Mouse (Mus musculus) gastrocnemius, postnatal 14 days (tissue): Measurements from ENCODE around the gene Ckap5. TPM values are rescaled to one million over a fixed set of nuclear protein-coding genes. Genes with fewer than 3 reads are reported as not detected.

Experiments
- DNase-seq: peaks from one replicate; pipeline ENCODE4 v3.0.0; 2021; ENCODE audit warnings: mixed read lengths
- intact Hi-C: fragments of 180-260 bp; cut with DNase I; formaldehyde crosslinking; loops from one replicate; pipeline ENCODE4 v1.15.1; 2025; ENCODE audit warnings: low total_unique reads
- total RNA-seq, 2 experiments: library from RNA; stranded (reverse); gene quantifications; 2 replicates each; pipeline ENCODE4 v1.2.3; 2021

Ckap5 gene
- total RNA-seq, 2 experiments from 2014 or later: 30.9 to 32.9 TPM

DNA sequence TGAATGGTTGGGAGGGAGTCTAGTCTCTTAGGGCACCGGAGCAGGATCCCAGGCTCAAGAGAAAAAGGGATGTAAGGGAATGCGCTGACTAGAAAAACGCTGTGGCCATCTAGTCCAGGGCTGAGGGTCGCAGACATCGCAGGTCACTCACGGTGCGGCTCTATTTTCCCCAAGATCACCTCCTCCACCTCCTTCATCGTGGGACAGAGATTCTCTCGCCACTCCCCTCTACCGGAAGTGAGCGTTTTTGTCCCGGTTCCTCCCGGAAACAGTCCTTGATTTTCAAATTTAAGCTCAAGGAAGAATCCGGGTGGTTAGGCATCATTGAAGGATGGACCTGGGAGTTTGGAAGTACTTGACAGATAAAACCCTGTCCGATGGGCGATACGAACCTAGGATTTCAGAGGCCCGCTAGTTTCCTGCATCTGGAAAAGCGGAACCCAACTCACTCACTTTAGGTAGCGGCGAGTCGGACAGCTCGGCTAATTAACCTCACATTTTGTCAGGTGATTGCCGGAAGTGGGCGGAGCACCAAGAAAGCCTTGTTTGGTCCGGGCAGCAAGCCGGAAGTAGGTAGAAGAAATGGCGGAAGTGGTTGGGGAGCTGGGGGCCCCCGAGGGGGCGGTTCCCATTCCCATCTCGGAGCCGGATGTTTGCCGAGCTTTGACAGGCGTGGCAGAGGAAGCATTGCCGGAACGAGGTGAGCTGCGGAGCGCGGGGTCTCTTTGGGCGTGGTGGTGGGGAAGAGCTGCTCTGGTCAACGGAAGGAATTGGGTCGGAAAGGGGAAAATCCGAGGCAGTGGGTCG is 123.2 kb downstream of the Ckap5 start, which contains the start of the genes Zfp408 and Arhgap1:
Zfp408 (minus strand) TSS at position 239 of the 807 bp plus-strand sequence.
Arhgap1 (plus strand) TSS at position 308 of the 807 bp plus-strand sequence.
- intact Hi-C loops: no loop called here
- peak; percentile 97 for DNase-seq

DNA sequence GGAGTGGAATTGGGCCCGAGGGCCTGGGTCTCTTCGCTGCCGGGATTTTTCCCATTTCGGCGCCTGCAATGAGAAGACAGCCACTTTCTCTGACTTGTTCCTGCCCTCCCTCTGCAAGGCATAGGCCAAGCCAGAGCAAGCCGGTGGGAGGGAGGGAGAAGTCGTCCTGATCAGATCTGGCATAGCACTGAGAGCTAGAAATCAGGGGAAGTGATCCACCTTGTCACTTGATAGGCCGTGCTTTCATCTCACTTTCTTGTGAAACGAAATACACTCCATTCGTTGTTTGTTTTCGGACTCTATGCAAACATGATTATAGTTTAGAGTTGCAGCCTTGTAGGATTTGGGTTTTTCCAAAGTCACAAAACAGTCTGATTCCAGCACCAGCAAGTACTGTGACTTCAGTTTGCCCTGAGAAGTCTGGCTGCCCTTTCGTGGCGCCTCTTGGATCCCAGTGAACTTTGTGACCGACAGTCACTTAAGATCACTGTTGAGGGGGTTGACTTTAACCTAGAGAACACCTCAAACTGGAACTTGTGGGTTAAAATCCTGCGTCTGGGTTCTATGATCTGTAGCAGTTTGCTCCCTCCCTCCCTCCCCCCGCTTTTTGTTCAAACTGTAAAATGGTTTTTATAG is 123.9 kb downstream of the Ckap5 start:
- DNase-seq: peak; percentile 15
- intact Hi-C loops: no loop called here

DNA sequence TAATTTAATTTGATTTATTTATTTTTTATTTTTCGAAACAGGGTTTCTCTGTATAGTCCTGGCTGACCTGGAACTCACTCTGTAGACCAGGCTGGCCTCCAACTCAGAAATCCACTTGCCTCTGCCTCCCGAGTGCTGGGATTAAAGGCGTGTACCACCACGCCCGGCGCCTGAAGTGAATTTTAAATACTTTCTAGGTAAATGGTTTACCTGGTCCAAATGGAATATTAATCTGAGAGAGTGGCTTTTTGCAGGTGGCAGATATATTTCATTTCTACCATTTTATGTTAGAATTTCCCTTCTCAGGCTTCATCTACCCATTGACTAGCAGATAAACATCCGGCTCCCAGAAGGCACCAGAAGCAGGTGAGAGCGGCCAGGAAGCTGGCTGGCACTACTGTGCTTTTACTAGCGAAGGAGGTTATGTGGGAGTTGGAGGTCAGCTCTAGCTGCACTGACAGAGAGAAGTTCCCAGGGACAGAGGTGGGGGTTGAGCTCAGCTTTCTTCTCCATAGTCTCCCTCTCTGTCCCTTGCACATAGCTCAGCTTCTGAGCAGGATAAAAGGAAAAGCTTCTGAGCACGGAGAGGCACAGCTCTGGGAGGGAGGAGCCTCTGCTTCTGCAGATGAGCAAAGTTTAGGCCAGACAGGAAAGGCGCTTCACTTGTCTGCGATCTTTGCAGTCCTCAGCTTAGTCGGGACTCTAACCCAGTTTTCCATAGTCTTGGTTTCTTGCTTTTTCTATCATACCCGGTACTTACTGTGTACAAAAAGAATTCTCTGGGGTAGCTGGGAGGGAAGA is 125.1 kb downstream of the Ckap5 start:
- intact Hi-C loops: no loop called here

DNA sequence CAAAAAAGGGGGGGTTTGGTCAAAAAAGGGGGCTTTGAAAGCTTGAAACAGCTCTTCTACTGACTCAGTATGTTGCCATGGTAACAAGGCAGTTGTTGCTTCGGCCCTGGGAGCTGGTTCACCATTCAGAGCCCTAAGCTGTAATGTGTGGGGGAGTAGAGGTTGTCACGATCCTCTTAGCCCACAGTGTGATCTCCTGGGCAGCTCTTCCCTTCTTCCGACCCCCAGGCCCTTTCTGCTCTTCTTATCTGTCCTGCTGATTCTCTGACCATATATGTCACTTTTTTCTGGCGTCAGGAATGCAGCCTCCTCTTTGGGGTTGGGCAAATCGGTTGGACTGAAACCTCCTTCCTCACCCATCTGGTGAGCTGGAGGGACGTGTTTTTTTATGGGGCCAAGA is 126.3 kb downstream of the Ckap5 start:
- intact Hi-C loops: no loop called here
- no peak for DNase-seq

More for the DNA sequence above, 125.1 kb downstream of the Ckap5 start:
- no peak for DNase-seq

DNA sequence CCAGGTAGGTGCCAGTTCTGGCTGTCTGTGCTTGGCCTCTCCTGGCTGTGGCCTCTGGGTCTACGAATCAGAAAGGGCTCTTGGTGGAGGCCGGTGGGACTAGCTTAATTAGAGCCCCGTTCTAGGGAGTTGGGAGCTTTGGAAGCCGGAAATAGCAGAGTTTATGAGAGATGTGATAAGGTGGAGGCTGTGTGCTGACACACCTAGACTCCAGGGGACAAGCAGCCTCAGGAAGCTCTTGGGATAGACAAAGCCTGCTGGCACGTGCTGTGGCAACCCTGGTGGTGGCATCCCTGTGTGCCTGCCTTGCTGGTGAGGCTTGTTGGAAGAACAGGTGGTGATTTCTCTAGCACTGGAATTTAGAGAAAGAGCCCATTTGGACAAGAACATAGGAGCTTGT is 128.8 kb downstream of the Ckap5 start:
- intact Hi-C loops: no loop called here
- DNase-seq: no peak

DNA sequence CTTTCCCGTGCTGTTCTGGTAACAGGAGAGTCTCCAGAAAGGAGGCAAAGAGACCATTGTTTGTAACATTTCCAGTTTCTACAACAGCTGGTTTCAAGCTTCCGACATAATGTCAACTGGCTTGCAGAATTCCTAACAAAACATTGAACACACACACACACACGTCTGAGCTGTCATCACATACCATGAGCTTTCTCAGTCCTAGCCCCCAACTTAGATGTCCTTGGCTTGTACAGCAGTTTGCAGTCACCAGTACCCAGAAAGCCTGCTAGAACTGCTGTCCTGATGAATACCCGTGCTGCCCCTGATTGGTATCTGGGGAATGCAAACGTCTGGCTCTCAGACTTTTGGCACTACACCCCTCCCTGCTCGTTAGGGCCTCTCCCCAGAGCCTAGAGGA is 129.3 kb downstream of the Ckap5 start:
- DNase-seq: no peak
- intact Hi-C loops: no loop called here

DNA sequence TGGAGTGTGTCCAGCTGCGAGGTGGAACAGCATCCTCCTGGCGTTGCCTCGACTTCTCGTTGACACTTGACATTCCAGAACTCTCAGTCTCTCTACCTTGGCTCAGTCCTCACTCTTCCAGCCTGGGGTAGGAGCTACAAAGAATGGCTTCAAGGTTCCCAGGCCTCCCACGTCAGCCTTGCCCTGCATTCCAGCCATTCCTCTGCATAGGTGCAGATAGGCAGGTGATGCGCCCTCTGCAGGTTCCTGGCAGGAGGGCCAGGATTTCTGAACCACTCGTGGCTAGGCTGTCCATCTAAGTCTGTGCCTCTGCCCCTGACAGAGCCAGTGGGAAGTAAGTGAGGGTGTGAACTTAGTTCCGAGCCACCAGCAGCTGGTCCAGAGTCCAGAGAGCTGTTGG is 130.2 kb downstream of the Ckap5 start:
- intact Hi-C loops: no loop called here
- DNase-seq: no peak

DNA sequence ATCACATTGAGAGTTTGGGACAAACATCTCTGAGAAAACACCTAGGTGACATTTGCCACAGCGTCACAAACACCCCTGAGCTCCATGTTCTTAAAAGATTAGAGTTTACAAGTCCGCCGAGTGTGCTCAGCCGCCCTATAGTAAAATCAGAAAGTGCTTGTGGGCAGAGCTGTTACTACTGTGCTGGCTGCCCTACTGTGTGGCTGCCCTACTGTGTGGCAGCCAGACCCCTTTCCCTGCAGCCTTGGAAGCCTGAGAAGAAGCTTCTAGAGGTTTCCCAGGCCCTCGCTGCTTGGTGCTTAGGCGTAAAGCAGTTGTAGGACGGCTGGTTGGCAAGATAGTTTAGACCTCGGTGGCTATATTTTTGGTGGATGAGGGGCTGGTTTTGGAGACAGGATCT is 133.1 kb downstream of the Ckap5 start:
- no peak for DNase-seq
- intact Hi-C loops: no loop called here

DNA sequence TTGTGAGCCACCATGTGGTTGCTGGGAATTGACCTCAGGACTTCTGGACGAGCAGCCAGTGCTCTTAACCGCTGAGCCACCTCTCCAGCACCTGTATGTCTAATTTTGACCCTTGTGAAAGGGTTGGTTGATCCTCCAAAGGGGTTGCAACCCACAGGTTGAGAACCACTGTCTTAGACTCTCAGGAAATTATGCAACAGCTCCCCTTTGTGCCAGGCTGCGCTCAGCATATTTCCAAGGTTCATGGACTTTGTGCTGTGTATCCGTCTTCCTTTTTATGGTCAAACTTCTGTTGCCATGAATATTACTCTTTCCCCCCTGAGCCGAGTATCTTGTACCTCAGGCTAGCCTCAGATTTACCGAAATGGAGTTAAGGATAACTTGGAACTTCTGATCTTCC is 134.4 kb downstream of the Ckap5 start:
- intact Hi-C loops: no loop called here
- DNase-seq: no peak

DNA sequence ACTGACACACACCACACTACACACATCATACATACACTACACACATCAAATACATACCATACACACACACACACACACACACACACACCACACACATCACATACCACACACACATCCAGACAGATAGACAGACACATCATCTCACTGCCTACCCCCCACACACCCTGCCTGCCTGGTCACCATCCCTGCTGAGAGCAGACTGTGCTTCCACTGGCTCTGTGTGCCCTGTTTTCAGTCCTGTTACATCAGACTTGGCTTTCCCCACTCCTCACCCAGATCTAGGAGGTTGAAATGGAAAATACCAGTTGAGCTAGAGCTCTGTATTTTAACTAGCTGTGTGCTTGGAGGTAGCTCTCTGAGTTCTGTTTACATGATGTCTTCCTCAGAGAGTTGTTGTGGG is 138.2 kb downstream of the Ckap5 start:
- intact Hi-C loops: no loop called here
- no peak for DNase-seq

DNA sequence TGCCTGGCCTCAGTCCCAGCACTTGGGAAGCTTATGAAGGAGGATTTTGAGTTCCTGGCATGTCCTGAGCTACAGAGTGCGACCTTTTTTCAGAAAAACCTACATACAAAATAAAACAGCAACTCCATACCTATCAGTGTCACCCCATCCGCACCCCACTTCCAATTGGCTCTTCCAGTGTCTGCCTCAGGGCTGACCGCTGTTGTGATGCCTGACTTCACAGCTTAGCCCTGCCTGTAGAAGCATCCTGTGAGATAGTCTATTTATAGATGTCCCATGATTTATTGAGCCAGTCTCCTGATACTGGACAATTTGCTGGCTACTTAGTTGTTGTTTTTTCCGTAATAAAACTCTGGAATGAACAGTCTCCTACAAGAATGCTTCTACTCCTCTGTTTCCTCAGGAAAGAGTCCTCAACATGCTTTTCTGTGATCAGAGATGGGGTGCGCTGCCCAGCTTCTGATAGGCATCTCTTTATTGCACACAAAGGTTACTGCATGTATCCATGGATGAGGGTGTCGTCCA is 139.9 kb downstream of the Ckap5 start:
- intact Hi-C loops: no loop called here

DNA sequence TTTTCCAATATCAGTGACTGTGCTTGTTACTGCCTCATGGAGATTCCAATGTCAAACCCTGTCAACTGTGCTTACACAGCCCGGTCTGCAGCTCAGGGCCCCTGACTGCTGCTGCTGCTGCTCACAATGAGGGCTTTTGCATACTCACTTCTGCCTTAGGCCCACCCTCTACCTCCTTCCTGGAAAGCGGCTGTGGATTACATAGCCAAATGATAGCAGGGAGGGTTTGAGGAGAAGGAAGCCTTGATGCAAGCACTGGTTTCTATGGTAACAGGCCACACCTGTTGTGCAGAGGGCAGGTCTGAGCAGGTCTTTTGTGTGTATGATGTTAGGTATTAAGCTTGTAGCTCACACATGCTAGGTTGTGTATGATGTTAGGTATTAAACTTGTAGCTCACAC is 141.2 kb downstream of the Ckap5 start:
- intact Hi-C loops: no loop called here
- no peak for DNase-seq

More for the DNA sequence above, 139.9 kb downstream of the Ckap5 start:
- no peak for DNase-seq

DNA sequence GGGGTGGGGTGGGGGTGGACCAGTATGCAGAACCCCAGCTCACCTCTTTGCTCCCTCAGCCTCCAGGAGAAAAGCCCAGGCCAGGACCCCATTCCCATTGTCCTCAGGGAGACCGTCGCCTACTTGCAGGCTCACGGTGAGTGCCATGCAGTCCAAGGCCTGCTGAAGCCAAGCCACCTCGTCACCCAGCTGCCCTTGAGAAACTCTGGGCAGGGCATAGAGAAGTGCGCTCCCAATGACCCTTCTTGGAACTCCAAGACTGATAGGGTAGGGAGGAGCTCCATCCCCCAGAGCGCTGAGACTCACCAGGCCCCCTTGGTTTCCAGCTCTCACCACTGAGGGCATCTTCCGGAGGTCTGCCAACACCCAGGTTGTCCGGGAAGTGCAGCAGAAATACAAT is 142.8 kb downstream of the Ckap5 start:
- intact Hi-C loops: no loop called here
- no peak for DNase-seq

DNA sequence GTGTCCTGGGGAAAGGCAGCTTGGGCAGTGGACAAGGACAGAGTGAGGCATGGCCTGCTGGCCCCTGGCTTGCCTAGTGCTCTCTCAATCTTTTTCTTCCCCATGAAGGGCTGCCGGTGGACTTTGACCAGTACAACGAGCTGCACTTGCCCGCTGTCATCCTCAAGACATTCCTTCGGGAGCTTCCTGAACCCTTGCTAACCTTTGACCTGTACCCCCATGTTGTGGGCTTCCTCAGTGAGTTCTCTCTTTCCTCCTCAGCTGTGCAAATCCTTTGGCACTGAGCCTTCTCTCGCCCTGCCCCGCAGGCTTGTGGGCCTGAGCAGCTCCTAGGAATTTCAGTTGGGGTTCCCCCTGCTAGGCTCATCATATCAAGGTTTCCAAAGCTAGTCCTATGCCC is 143.5 kb downstream of the Ckap5 start:
- no peak for DNase-seq
- intact Hi-C loops: no loop called here

Other genes with a start within 250 kb of the Ckap5 start
- 10 to 100 TPM; 11.3 to 13.2 TPM for gene 1110051M20Rik, start 82.1 kb upstream of the Ckap5 start, total RNA-seq
- 10 to 100 TPM; 13.9 to 15.4 TPM for gene Lrp4, start 69.3 kb upstream of the Ckap5 start, total RNA-seq
- under 1 TPM in 1 of 2 experiments, not detected in 1; 0.21 TPM for gene F2, start 109.7 kb downstream of the Ckap5 start, total RNA-seq
- 1 to 10 TPM; 3.1 to 3.8 TPM for gene Zfp408, start 123.0 kb downstream of the Ckap5 start, total RNA-seq
- 10 to 100 TPM; 17.9 to 19.6 TPM for gene Arhgap1, start 123.1 kb downstream of the Ckap5 start, total RNA-seq
- gene Atg13, start 183.8 kb downstream of the Ckap5 start, total RNA-seq: 10 to 100 TPM; 20.7 to 24.8 TPM
- gene Harbi1, start 184.1 kb downstream of the Ckap5 start, total RNA-seq: 1 to 10 TPM; 3.9 to 4.9 TPM
- gene Ambra1, start 203.4 kb downstream of the Ckap5 start, total RNA-seq: 10 to 100 TPM; 15.4 to 17.0 TPM